Mouse (Mus musculus): ENCODE data around the gene Tmem100.

Tmem100 gene

GRCm38 (mm10) chr11:90057070-90057469 lies 26.9 kb downstream of the Tmem100 start:
- no peak for DNase-seq (ENCODE audit: low read depth, low spot score)

DNA sequence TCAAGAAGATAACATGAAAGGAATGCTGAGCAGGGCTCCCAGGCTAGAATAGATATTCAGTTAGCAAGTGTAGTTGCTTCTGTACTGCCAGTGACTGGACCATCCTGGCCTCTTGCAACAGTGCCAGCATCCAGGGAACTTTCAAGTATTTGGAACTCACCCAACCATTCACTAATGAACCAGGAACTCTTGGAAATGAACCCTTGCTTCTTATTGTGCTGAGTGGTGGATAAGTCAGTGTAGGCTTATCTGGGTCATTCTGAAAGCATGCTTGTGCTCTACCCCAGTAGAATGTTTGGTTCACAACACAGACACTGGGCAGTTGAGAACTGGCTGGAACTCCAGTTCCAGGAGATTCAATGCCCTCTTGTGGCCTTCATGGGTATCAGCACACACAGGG lies 29.1 kb downstream of the Tmem100 start:
- no peak for DNase-seq (ENCODE audit: low read depth, low spot score)

DNA sequence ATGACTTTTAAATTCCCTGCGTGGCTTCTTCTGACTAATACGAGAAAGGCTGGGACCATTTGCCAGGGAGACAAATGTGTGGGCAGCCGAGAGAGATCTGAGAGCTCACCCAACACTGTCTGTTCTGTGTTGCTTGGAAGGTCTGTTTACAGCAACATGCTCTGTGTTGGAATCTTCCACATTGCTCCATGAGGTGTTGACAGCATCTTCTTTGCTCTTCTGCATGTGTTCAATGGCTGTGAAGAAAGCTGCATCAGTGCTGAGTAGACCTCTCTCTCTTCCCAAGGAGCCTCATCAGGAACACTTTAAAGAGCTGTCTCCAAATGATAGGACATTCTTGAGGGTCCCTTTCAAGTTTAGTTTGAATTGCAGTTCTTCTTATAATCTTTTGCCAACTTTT lies 32.5 kb downstream of the Tmem100 start:
- no peak for DNase-seq (ENCODE audit: low read depth, low spot score)

DNA sequence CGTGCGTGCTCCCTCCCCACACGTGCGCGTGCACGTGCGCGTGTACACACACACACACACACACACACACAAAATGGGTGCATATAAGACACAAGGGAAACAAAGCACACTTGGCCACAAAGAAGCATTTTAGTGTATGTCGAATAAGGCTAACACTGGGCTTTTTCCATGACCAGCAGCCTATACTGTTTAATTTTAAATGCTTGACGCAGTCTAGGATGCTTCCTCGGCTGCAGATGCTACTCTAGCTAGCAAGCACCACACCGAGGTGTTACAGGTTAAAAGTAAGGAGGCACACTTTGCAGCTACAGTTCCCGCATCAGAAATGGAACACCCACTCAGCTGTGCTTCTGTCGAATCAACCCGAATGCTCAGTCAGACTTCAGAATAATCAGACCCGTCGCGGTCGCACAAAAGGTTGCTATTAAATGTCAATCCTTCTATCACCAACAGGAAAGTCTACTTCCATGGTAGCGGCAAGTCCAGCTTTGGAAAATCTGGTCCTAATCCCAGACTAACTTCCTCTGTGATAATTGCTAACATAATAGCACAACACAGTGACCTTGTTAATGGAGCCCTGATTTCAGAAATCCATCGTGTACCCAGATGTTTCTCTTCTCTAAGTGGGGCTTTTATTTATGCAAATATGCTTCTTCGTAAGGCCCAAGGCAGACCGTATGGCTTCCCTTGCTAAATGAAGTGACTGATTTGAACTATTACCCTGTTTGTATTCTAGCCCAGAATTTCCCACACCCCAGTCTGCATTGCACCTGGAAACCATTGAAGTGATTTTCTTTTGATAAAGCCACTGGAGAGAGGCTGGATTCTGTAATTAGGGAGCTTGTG lies 36.5 kb downstream of the Tmem100 start:
- no peak for DNase-seq (ENCODE audit: low read depth, low spot score)

GRCm38 (mm10) chr11:90071747-90072146 lies 41.6 kb downstream of the Tmem100 start:
- DNase-seq (ENCODE audit: low read depth, low spot score) = no peak

- no peak for DNase-seq (ENCODE audit: low read depth, low spot score)
Measured at GRCm38 (mm10) chr11:90073201-90073600, 43.1 kb downstream of the Tmem100 start.

GRCm38 (mm10) chr11:90076666-90077065 lies 46.5 kb downstream of the Tmem100 start:
- no peak for DNase-seq (ENCODE audit: low read depth, low spot score)

DNA sequence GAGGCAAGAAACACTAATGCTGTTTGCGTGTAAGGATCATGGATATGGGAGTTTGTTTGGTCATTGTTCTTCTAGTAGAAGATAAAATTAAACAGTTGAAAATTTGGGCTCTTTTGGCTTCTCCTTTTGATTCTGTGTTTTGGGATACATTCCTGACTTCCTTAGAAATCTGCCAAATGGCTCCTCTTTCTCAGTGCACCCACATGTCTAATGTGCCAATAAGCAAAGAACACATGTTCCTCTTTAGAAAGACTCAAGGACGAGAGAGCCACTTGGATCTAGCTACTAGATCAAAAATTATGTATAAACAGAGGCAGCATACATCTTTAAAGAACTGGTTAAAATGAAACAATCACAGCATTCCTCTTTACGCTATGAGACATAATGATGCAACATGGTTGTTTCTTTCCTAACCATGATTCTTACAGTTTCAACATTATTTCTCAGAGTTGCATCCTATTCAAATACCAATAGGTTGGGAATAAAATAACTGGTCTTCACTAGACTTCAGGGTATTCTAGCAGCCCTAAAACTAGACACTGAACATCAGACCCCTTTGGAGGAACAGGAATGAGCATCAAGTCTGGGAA lies 50.6 kb downstream of the Tmem100 start:
- DNase-seq (ENCODE audit: low read depth, low spot score) = no peak

GRCm38 (mm10) chr11:90081820-90082596 lies 51.9 kb downstream of the Tmem100 start:
- DNase-seq (ENCODE audit: low read depth, low spot score) = no peak

DNA sequence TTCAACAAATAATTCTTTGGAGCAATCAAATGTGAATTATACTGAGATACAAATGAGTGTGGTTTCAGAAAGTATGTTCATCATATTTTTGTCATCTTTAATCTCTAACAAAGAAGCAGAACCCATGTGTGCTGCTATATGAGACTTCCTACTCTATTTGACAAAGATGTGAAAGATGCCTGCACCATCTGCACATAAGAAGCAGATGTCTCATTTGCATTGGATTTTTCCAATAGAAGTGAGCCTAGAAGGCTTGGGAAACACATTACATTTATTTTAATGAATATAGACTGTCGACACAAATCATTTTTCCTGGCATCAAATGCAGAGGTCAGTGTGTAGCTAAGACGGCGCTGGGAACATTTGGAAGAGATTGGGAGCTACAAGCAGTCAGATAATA lies 52.9 kb downstream of the Tmem100 start:
- no peak for DNase-seq (ENCODE audit: low read depth, low spot score)

DNA sequence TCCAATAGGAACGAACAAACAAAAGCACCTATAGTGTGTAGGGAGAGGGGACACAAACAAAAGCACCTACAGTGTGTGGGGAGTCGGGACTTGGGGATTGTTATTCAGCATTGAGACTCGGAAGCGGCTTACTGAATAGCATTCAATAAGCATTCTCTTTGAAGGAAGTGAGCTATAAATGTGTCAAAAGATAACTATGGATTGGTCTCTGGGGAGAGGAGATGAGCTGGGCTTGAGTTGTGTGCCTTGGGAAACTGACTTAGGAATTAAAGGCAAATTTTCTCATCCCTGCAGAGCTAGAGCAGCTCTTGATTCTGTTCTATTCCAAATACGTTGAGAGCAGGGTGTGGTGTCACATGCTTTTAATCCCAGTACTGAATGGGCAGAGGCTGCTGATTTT lies 54.0 kb downstream of the Tmem100 start:
- DNase-seq (ENCODE audit: low read depth, low spot score) = no peak

Measured in retina, postnatal 7 days (tissue).